Mouse (Mus musculus) layer of hippocampus, adult 2 months (tissue): ENCODE results near the gene B3gnt9. TPM values are rescaled to one million over a fixed set of nuclear protein-coding genes. Genes with fewer than 3 reads are reported as not detected.

Experiments
- DNase-seq, 2 experiments: peaks; one replicate each; pipeline ENCODE4 v3.0.0; 2022; ENCODE audit warnings: low spot score in 2 of 2
- H3K27ac ChIP-seq: fragments of 200-600 bp; 2 replicates; pipeline ENCODE4 v1.8.1; 2022
- H3K4me3 ChIP-seq: fragments of 200-600 bp; 2 replicates; pipeline ENCODE4 v1.8.1; 2022; ENCODE audit warnings: mild to moderate bottlenecking
- CTCF ChIP-seq: fragments of 200-600 bp; conservative IDR thresholded peaks from 2 replicates; pipeline ENCODE4 v1.8.1; 2022; ENCODE audit warnings: antibody characterized with exemption, mild to moderate bottlenecking, moderate library complexity
- total RNA-seq, 2 experiments: library from RNA; stranded (reverse); gene quantifications; 2 replicates each; pipeline ENCODE4 v1.2.3; 2021

The B3gnt9 gene
- total RNA-seq, 2 experiments from 2014 or later, result 2.9 TPM

DNA sequence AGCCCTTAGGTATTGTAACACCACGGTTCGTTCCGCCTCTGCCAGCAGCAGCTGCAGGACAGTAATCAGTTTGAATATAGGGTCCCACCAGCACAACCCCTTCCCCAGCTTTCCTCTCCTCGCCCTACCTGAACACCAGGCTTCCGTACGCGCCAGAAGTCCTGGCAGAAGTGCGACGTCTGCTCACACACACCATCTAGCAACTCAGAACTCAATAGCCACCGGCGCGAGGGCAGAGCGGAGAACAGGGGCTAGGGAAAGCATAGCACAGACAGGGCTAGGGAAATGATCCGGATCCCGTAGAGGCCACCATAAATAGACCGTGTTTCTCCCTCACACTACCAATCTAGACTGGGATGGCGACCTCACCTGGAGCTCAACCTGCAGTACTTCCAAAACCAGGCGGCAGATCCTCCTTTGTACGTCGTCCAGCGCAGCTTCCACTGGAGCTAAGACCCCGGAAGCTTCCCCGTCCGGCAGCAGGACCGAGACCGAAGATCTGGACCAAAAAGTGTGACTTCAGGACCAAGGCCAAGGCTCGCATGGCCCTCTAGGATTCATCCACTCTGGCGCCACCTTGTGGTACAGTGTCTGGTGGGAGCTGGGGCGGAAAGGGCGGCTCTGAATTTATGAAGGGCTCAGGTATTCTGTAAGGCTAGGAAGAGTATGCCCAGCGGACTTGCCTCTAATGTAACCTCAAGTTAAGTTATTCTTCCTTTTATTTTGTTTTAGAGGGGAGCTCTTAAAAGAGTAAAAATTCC lies 35.8 kb upstream of the B3gnt9 start:
- DNase-seq, result peak; percentile 61 to 80
- peak overlapping the region; percentile 78 for H3K4me3 ChIP-seq
- TF ChIP-seq CTCF, result peak; percentile 94
- H3K27ac ChIP-seq, result no peak overlapping the region

DNA sequence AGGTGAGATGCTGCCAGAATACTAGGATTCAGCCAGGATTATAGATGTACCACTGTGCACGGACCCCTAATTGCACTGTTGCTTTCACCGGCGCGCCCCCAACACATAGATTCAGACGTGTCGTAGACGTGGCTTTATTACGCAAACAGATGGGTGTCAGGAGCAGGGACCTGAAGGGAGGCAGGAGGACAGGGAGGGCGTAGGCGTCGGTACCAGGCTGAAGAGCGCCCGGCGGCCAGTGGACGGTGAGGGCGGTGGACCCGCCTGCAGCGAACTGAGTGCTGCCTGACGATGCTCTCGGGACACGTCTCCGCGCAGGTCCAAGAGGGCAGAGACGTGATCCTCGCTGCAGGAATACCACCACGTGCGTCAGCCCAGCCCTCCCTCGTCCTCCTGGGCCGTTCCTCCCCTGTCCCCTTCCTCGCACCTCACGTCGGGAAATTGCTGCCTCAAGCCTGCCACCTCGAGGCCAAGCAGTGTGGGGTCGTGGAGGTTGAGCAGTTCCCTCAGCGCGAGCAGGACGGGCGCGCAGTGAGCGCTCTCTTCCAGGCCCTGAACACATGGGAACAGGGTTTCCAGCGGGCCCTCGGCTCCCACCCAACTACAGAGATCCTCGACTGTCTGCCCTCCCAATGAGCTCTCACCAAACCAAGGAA lies 35.0 kb upstream of the B3gnt9 start, which contains the start of gene 4931428F04Rik:
Gene 4931428F04Rik, minus strand, starts transcription at position 60 of the 656 bp plus-strand sequence.
- H3K27ac ChIP-seq, result peak within 1 kb of the TSS; percentile 89
- TF ChIP-seq CTCF, result peak; percentile 67
- DNase-seq, result peak in 1 of 2 experiments; percentile 53
- peak within 1 kb of the TSS; percentile 78 for H3K4me3 ChIP-seq

DNA sequence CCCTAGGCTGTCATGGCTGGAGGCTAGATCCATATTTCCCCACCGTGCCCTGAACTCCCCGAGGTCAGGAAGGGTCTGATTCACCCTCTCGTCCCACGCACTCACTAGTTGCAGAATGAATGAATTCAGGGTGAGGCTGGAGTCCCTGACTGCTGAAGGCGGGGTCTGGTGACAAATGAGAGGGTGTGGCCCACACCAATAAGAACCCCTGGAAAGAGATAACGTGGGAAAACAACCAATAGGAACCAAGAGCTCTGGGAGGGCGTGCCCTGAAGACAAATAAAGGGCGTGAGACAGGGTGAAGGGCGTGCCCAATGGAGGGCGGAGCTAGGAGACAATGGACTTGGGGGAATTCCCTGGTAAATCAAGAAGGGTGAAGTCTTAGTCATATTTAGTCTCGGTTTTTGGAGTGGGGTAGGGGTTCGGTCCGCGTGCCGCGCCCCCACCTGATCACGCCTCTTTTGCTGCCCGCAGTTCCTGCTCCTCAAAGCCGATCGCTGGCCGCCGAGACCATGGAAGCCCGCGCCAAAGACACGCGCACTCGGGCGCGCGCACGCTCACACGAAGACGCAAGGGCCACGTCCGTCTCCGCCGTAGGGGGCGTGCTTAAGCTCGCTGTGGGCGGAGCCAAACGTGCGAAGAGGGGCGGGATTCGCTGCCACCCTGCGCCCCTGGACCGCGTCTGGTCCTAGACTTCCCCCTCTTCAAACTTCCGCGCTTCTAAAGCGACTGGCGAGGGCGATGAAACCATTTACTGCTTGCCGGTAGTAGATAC lies 34.2 kb upstream of the B3gnt9 start:
- peak; percentile 94 to 96 for DNase-seq
- Histone ChIP-seq H3K27ac (peak overlapping the region; percentile 89), H3K4me3 (peak overlapping the region; percentile 78)
- TF ChIP-seq CTCF, result peak; percentile 40

DNA sequence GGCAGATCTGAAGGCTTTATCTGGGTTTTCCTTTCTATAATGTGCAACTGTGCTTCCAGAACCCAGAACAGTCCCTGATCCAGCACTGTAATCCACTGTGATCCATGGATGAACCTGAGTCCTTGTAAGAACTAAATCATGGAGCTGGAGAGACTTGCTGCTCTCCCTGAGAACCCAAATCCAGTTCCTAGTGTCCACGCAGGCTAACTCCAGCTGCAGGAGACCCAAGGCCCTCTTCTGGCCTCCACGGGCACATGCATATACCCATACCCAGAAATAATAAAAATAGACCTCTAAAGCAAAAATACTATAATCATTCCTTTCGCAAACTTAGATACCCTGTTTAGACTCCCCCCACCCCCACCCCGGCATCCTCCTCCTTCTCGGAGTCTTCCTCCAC lies 33.3 kb upstream of the B3gnt9 start:
- no peak overlapping the region for H3K27ac ChIP-seq
- H3K4me3 ChIP-seq, result peak overlapping the region; percentile 78; the same call in 1 of the 2 replicates
- no peak for TF ChIP-seq CTCF
- DNase-seq, result no peak

DNA sequence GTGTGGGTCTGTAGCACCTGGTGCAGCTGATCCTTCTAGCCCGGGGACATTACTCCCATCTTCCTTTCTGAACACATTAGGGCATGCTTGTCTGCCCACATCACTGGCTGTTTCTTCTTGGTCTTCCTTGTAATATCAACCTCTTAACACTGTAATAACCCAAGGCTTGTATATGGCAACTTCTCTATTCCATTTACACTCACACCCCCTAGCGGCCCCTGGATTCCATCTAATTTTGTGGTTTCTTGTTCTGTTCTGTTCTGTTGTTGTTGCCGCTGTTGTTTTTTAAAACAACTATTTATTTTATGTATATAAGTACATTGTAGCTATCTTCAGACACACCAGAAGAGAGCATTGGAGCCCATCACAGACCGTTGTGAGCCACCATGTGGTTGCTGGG lies 32.0 kb upstream of the B3gnt9 start:
- DNase-seq, result no peak
- TF ChIP-seq CTCF, result peak; percentile 30
- no peak overlapping the region for H3K27ac ChIP-seq
- H3K4me3 ChIP-seq, result no peak overlapping the region

DNA sequence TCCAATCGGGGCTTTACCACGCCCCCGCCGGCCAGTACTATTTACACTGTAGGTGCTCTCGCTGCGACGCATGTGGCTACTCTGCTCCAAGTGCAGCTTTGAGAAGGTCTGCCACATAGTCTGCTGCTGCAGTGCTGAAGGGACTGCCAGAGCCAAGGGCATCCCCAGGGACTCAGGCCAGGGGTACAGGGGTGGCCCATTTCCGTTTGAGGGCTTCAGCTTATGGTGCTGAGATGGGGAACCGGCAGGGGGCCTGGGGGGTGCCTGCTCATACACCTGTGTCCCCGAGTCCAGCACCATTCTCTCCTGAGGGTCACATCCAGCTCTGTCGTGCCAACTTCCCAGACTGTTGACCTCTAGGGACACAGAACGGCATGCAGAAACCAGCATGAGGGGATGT lies 30.6 kb upstream of the B3gnt9 start:
- Histone ChIP-seq H3K4me3 (no peak overlapping the region), H3K27ac (no peak overlapping the region)
- TF ChIP-seq CTCF, result no peak
- no peak for DNase-seq

DNA sequence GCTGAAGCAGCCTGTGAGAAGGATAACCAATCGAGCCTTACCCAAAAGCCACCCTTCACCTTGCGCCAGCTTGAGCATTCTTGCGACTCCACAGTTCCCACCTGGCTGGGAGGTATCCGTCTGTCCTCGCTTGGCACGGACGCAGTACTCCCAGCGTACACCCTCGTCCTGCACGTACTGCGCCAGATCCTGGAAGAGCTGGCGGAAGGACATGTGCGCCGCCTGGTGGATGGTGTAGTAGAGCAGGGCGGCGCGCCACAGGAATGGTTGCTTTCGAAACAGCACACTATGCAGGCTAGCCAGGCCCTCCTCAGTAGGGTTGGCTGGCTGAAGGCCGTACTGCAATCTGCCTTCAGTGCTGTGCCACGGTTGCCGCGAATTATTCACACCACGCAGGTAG lies 28.1 kb upstream of the B3gnt9 start:
- DNase-seq, result no peak
- 0 out of 2 replicates have a peak overlapping the region, but pooled peaks have one; percentile 39 for H3K27ac ChIP-seq
- H3K4me3 ChIP-seq, result peak overlapping the region; percentile 18; the same call in 1 of the 2 replicates

DNA sequence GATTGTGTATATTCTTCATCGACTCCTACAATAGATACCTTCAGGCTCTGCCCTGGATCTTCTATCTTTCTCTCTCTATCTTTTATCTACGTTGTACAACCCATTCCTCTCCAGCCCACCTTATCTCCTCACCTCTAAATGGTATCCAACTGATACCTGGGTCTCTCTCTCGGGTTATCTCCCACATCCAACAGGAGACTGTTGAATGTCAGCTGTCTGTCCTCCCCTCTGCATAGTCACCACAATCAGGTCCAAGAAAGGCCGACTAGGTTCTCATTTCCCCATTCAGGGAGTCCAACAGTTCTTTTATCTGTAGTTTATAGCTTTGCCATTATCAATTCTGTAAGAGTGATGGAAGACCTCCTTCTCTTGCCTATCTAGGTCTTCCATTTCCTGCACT lies 27.3 kb upstream of the B3gnt9 start:
- Histone ChIP-seq H3K4me3 (no peak overlapping the region), H3K27ac (no peak overlapping the region)
- no peak for DNase-seq
- no peak for TF ChIP-seq CTCF

More for the DNA sequence above, 28.1 kb upstream of the B3gnt9 start:
- TF ChIP-seq CTCF, result peak; percentile 81

DNA sequence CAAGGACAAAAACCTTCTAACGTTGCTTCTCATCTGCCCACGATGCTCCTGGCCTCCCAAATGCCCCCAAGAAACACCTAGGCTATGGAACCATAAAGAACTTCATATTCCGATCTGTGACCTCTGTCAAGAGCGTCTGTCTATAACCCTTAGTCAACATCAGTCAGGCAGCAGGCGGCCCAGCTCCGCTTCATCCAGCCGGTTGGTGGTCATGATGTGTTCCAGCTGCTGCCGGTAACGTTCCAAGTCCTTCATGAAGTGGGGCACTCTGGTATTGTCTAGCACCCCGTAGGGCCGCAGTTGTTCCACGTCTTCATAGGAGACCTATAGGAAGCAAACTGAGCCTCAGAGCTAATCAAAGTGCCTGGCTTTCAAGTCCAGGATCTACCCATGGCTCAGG lies 26.9 kb upstream of the B3gnt9 start:
- no peak for DNase-seq
- no peak for TF ChIP-seq CTCF
- Histone ChIP-seq H3K4me3 (no peak overlapping the region), H3K27ac (no peak overlapping the region)

DNA sequence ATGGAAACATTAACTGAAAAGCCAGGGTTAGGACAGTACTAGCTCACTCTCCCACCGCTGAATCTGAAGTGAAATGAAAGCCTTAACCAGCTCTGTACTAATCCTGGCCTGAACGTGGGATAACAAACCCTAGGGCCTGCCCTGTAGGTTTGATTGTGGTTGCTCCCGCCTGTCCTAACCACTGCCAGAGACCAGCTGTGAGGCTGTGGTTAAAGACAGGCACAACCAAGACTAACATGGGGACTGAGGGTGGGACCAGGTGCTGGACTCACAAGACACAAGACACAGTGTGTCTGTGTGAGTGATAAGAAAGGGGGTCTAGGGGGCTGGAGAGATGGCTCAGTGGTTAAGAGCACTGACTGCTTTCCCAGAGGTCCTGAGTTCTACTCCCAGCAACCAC lies 25.6 kb upstream of the B3gnt9 start:
- Histone ChIP-seq H3K4me3 (no peak overlapping the region), H3K27ac (no peak overlapping the region)
- TF ChIP-seq CTCF, result no peak
- no peak for DNase-seq

DNA sequence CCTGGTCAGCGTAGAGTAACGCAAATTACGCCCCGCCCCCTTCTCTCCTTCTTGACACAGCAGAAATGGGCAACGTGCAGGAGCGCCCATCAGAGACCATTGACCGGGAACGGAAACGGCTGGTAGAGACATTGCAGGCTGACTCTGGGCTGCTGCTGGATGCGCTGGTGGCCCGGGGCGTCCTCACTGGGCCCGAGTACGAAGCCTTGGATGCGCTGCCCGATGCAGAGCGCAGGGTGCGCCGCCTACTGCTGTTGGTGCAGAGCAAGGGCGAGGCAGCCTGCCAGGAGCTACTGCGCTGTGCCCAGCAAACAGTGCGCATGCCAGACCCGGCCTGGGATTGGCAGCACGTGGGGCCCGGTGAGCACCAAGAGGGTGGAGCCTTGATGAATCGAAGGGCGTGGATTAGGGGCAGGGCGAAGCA lies 24.0 kb upstream of the B3gnt9 start:
- Histone ChIP-seq H3K4me3 (peak overlapping the region; percentile 51), H3K27ac (peak overlapping the region; percentile 70)
- DNase-seq, result peak; percentile 89 to 90
- peak; percentile 55 for TF ChIP-seq CTCF

DNA sequence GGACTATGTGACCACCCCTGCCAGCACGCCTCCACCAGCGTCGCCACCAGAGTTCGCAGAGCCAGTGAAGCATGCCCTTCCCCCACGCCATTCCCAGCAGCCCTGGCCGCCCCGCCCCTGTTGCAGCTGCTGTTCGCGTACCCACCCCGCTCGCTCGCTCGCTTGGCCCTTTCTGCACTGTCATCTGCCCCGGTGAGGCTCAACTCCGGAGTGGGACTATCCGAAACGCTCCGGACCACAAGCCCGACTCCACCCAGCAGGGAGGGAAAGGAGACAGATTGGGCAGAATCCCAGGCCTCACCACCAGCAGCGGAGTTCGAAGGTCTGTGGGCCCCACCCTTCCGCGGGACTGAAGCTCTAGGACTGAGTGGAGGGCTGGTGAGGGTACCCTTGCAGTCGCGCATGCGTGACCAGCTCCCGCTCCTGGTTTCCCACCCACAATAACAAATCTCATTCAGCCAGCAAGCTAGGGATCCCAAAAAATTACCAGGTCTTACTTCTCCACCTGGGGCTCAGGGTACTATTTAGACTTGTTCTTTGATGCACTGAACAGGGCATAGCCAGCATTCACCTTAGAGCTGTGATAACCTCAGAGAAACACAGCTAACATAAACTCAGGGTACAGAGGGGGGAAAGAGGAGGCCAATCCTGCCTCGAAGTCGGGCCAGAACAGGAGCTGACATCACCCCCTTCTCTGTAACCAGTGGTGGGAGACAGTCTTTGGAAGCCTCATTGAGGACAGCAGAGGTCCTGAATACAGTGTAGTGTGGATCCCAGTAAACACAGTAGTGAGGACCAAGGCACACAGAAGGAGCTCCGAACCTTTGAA lies 21.6 kb upstream of the B3gnt9 start:
- no peak for TF ChIP-seq CTCF
- Histone ChIP-seq H3K27ac (peak overlapping the region; percentile 70), H3K4me3 (peak overlapping the region; percentile 54)
- peak in 1 of 2 experiments; percentile 48 for DNase-seq

DNA sequence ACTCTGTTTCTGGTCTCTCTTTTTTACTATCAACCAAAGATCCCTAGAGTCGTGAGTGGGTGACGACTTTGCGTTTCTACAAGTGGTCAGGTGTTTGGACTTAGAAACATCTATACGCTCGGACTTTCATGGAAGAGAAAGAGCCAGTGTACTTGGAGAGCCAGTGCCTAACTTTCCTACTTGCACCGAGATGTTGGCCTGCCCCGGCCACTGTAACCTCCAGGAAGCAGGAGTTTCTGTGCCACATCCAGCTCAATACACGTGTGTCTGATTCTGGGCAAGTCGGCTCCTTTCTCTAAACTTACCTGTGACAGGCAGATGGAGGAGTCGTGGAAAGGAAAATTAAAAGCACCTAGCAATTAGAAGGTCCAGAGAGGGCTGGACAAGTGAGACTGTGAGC lies 20.9 kb upstream of the B3gnt9 start, which contains the start of gene Nol3:
Gene Nol3, plus strand, starts transcription at position 301 of the 400 bp plus-strand sequence.
- H3K27ac ChIP-seq, result peak within 1 kb of the TSS; percentile 70

More for the DNA sequence above, 20.9 kb upstream of the B3gnt9 start, which contains the start of gene Nol3:
- H3K4me3 ChIP-seq, result peak within 1 kb of the TSS; percentile 54
- TF ChIP-seq CTCF, result no peak
- DNase-seq, result no peak
